Mouse (Mus musculus) skeletal muscle tissue, adult 2 months (tissue): ENCODE measurements at regions not wholly inside any gene's neighbourhood (a gene's known extent, or its start where the extent isn't known, plus 50 kb on each side); places are given as distances from the start of the nearest gene placed in this dataset.

Experiments used
- DNase-seq: peaks from one replicate; pipeline ENCODE4 v3.0.0-alpha.2; 2012; ENCODE audit warnings: low read depth, low spot score

GRCm38 (mm10) chr4:48725660-48726348, 62.5 kb downstream of the Cavin4 start:
- peak; percentile 16 for DNase-seq

DNA sequence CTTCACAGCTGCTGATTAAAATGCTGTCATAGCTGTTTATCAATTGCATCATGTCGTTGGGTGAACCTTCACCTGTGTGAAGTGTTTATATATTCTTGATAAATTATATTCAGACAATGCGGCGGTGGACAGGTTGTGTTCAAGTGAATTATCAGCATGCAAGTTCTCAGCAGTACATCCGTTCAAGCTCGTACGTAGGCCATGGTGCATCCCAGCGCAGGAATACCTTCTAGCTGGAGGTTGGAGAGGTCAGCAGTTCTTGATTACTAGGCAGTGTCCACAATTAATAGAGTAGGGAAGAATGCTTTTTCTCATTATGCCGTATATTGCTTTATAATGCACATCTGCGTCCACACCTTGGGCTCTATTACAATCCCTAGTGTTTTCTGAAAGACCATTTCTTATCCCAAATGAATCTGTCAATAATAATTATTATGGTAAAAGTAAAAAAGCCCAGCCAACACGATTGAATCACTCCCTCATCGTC, 63.1 kb downstream of the Cavin4 start:
- DNase-seq: no peak

- DNase-seq: no peak
These were observed 71.7 kb downstream of the Cavin4 start for GRCm38 (mm10) chr4:48734854-48735564.

DNA sequence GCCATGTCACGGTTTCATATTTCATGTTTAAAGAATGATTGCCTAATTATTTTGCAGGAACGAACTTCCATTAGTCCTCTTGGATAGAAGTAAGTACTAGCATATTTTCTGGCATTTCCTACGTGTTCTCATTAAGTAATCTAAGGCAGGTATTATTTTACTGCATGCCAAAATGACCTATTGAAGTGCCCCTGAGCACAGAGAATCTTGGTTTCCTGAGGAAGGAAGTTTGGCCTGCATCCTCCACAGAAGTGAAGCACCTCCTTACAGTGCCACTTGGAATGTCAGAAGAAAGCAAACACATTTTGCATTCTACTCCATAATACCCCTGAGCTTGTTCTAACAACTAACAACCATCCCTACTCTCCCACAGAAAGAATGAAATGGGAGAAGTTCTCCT, 82.9 kb downstream of the Cavin4 start:
- DNase-seq: no peak

- no peak for DNase-seq
These were observed 86.3 kb downstream of the Cavin4 start for GRCm38 (mm10) chr4:48749566-48749965.

- no peak for DNase-seq
These were observed 86.8 kb downstream of the Cavin4 start for GRCm38 (mm10) chr4:48750087-48750486.

- DNase-seq: peak; percentile 93
These were observed 91.3 kb downstream of the Cavin4 start for GRCm38 (mm10) chr4:48754466-48755171.

- no peak for DNase-seq
These were observed 97.3 kb downstream of the Cavin4 start for GRCm38 (mm10) chr4:48760625-48761024.

DNA sequence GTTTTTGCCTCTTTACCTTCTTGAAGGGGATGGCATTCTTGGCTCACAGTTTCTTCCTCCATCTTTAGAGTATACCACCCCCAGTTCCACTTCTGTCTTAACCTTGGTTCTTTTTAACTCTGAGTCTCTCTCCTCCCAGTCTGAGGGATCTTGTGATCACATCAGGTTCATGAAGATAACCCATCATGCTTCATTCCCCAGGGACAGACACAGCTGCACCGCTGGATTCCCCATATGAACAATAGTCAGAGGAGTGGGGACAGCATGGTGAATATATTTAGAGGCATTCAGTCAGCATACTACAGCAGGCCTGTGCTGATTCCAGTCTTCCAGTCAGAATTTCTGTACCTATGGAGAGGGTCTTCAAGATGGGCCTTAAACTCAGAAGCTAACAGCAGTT, 103.1 kb downstream of the Cavin4 start:
- DNase-seq: no peak

DNA sequence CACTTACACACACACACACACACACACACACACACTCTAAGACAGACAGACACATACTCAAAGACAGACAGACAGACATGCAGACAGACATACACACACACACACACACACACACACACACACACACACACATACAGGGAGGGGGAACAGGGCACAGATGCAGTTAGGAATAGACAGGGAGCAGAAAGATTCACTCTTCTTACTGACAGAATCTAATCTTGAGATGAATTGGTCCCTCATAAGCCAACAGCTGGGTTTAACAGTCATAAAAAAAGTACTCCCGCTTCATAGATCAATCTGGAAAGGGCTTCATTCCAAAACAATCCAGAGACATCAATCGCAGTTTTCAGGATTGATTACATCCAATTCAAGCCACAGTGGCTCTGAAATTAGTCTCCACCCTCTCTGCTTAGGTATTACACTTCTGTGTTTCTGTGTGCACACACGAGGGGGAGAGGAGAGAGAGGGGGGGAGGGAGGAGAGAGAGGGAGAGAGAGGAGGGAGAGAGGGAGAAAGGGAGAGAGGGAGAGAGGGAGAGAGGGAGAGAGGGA, 107.2 kb downstream of the Cavin4 start:
- DNase-seq: no peak

GRCm38 (mm10) chr4:48770954-48771665, 107.8 kb downstream of the Cavin4 start:
- peak; percentile 26 for DNase-seq

- no peak for DNase-seq
These were observed 108.5 kb downstream of the Cavin4 start for GRCm38 (mm10) chr4:48771836-48772235.

DNA sequence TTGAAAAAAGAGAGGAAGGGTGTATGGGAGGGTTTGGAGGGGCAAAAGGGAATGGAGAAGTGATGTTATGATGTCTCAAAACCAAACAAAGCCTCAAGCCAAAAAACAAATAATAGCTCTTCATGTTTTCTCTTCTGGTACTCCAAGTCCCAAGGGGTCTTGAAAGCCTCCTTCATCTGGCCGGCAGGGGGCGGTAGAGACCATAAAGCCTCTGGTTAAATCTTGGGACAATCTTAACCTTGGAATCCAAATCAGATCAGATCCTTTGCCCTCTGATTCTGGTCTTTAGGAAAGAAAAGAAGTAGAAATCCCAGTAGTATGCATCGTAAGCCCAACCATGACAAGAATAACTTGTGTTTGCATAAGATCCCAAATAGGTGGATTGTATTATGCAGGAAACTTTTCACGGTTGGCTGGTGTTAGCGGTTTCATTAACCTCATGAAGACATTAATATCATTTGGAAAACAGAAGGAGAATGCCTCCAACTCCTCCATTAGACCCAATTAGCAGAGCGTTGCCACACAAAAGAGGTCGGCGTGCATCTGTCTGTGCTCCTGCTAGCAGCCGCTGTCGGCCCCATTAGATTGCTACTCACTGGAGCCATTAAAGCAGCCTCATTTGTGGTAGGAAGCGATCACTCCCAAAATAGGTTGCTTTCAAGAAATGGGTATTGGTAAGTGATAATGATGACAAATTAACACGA, 116.0 kb downstream of the Cavin4 start:
- peak; percentile 54 for DNase-seq

- DNase-seq: no peak
These were observed 116.6 kb downstream of the Cavin4 start for GRCm38 (mm10) chr4:48779955-48780354.

DNA sequence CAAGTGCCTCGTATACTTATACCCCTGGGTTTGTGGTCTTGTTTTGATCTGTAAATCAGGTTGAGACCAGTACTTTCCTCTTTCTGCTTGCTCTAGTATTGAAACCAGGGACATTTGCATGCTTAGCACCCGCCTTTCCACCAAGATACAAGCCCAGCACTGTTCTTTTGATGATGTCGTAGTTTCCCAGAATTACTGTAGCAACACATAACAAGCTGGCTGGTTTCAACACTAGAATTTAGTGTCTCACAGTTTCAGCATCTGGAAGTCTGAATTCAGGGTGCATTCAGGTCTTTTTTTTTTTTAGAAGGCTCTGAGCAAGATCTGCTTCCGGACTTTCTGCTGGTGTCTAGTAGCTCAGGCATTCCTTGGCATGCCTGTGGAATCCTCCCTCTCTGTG, 117.8 kb downstream of the Cavin4 start:
- DNase-seq: no peak

- DNase-seq: no peak
These were observed 119.4 kb downstream of the Cavin4 start for GRCm38 (mm10) chr4:48782686-48783085.

DNA sequence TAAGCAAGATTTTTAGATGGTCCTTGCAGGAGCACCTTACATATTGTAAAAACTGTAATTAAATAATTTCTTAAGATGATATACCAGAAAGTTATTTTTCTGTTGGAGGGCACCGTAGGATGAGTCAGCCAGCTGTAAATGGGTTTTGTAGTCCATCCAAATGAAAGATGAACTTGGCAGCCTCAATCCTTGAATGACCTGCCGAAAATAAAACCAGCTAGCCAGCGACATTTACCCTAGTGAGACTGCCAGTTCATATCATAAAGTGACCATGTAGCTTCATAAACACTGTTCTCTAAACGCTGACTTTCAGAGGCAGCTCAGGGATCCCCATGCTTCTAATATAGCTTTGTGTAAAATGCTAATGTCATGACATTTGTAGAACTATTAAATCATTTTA, 127.8 kb downstream of the Cavin4 start:
- peak; percentile 77 for DNase-seq

- DNase-seq: no peak
These were observed 140.5 kb downstream of the Cavin4 start for GRCm38 (mm10) chr4:48803777-48804176.

GRCm38 (mm10) chr4:48808571-48808970, 145.3 kb downstream of the Cavin4 start:
- DNase-seq: no peak

DNA sequence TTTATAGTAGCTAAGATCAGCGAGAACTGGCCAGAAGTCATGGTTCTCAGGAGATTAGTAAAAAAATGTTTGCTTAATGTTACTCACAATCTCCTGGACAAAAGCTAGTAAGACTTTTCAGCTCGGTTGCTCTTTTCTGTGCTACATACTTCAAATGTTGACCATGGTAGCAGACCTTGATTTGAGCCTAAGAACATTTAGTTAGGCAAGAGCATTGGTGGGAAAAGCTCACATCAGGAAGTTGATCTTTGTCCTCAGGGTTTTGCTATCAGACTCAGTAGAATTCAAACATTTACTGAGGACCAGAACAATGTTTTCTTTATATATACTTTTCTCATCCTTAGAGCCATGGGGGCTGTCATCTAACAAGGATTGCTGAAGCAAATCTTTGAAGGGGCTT, 170.4 kb downstream of the Cavin4 start:
- no peak for DNase-seq

- DNase-seq: no peak
These were observed 179.5 kb downstream of the Cavin4 start for GRCm38 (mm10) chr4:48842777-48843214.
